Mouse (Mus musculus): ENCODE data around the gene Zfp366. TPM values are rescaled to one million over a fixed set of nuclear protein-coding genes. Genes with fewer than 3 reads are reported as not detected.

Zfp366 gene
- polyA plus RNA-seq, 1 experiment, result not detected

DNA sequence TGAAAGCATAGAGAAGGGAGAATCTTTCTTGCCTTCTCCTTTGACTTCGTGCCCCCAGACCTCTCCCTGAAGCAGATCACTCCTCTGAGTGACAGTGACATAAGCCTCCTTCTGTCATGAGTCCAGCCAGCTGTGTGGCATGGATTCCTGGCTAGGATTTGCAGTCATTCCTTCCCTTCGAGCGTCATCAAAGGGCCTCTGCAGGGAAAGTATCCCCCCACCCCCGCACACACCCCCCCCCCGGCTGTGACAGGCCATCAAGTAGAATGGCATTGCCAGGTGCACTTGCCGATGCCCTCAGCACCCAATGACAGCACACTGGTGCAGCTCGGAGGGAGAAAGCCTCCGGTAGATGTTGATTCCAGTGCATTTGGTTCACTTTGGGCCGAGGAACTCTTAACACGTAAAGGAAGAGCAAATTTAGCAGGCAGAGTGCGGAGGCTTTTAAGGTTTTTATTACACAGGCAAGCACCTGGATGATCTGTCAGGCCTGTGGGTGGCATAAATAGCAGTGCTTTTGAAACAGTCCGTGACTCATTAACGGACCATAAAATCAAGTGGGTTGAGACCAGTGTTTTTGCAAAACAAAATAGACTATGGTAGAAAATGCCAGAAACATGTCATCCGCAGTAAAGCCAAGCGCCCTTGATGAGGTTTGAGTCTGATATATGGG, 75.0 kb downstream of the Zfp366 start:
- Histone ChIP-seq H3K4me3 (replicated peaks) (no peak overlapping the region), H3K27me3 (replicated peaks) (peaks cover 11% of the 10 kb centered on the region), H3K36me3 (replicated peaks; ENCODE audit: low read length) (no peaks in the 10 kb centered on the region), H3K4me1 (peaks cover 5% of the 10 kb centered on the region; the same call in 1 of the 2 replicates), H3K9me3 (0 out of 2 replicates have a peak, but pooled peaks cover 5% of the 10 kb centered on the region)
- TF ChIP-seq GATA1 (IDR thresholded peaks at IDR 0.05; ENCODE audit: borderline replicate concordance, low read length), result no peak
- no peak for TF ChIP-seq FLI1 (IDR thresholded peaks at IDR 0.05; ENCODE audit: low read length)

DNA sequence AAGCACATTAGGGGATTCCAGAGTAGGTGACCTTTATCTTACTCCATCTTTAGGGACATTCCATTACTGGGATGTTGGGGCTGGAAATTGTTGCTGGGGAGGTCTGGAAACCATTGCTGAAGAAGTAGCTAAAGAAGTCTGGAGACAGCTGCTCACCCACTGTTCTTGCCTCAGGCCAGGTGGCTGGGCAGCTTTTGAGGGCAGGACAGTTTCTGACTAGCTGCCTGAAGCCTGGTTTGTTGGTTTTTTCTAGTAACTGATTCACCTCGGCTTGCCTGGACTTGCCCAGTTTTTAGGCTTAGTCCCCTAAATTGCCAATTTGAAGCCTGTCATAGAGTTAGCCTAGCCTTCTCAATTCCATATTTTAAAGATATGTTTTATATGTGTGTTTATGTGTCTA, 77.8 kb downstream of the Zfp366 start:
- peaks cover 5% of the 10 kb centered on the region; the same call in 1 of the 2 replicates for H3K4me1 ChIP-seq
- H3K27me3 ChIP-seq (replicated peaks), result peaks cover 11% of the 10 kb centered on the region
- TF ChIP-seq GATA1 (IDR thresholded peaks at IDR 0.05; ENCODE audit: borderline replicate concordance, low read length) (no peak), FLI1 (IDR thresholded peaks at IDR 0.05; ENCODE audit: low read length) (no peak)
- 0 out of 2 replicates have a peak, but pooled peaks cover 5% of the 10 kb centered on the region for H3K9me3 ChIP-seq
- H3K36me3 ChIP-seq (replicated peaks; ENCODE audit: low read length), result no peaks in the 10 kb centered on the region
- H3K4me3 ChIP-seq (replicated peaks), result no peak overlapping the region

DNA sequence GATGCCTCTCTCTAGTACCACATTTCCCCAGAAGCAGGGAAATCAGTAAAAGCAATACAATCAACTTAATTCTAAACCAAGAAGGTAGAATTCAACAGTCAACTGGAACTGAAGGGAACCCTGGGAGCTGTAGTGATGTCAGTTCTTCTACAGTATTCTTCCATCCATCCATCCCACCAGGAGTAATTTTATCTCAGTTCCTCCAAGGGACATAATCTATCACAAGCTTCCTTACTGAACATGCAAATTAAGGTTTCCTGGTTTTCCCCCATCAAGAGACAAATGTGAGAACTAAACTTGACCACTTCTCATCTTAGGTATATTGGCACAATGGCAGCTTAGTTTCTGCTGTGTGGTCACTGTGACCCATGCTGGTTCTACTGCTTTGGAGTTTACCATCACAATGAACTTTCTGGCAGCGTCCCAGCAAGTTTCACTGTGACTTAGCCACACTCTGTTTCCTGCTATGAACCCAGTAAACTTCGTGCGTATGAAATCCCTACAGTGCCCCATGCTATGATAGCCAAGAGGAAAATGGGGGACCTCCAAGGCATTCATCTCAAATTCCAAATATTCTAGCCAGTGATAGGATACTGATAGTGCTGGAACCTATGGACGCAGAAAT, 78.6 kb downstream of the Zfp366 start:
- Histone ChIP-seq H3K36me3 (replicated peaks; ENCODE audit: low read length) (no peaks in the 10 kb centered on the region), H3K4me1 (peaks cover 5% of the 10 kb centered on the region; the same call in 1 of the 2 replicates)
- TF ChIP-seq FLI1 (IDR thresholded peaks at IDR 0.05; ENCODE audit: low read length) (no peak), GATA1 (IDR thresholded peaks at IDR 0.05; ENCODE audit: borderline replicate concordance, low read length) (no peak)

DNA sequence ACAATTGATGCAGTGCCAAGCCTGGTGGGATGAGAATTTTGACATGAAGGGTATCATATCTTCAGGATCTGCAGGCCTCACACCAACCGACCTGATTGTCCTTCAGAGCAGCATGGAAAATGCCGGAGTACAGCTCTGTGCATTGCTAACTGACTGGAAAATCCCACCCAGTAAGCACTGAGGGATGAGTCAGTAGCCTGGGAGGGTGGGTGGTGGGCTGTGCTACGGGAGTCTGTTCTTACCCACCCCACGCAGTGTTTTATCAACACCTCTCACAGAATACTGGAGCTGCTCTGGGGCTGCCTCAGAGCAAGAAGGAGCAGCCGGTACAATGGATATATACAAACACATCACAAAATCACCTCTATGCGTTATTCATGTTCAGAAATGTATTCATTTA, 79.9 kb downstream of the Zfp366 start:
- Histone ChIP-seq H3K9me3 (0 out of 2 replicates have a peak, but pooled peaks cover 5% of the 10 kb centered on the region), H3K4me3 (replicated peaks) (no peak overlapping the region), H3K36me3 (replicated peaks; ENCODE audit: low read length) (no peaks in the 10 kb centered on the region), H3K27me3 (replicated peaks) (peaks cover 6% of the 10 kb centered on the region), H3K4me1 (peaks cover 5% of the 10 kb centered on the region; the same call in 1 of the 2 replicates)
- TF ChIP-seq FLI1 (IDR thresholded peaks at IDR 0.05; ENCODE audit: low read length) (no peak), GATA1 (IDR thresholded peaks at IDR 0.05; ENCODE audit: borderline replicate concordance, low read length) (no peak)

More for the DNA sequence above, 78.6 kb downstream of the Zfp366 start:
- H3K27me3 ChIP-seq (replicated peaks), result peaks cover 8% of the 10 kb centered on the region
- no peak overlapping the region for H3K4me3 ChIP-seq (replicated peaks)
- 0 out of 2 replicates have a peak, but pooled peaks cover 5% of the 10 kb centered on the region for H3K9me3 ChIP-seq

GRCm38 (mm10) chr13:99272046-99272445, 87.4 kb downstream of the Zfp366 start:
- TF ChIP-seq FLI1 (IDR thresholded peaks at IDR 0.05; ENCODE audit: low read length) (no peak), GATA1 (IDR thresholded peaks at IDR 0.05; ENCODE audit: borderline replicate concordance, low read length) (no peak)
- Histone ChIP-seq H3K9me3 (peaks cover 36% of the 10 kb centered on the region), H3K4me3 (replicated peaks) (no peak overlapping the region), H3K4me1 (no peaks in the 10 kb centered on the region), H3K36me3 (replicated peaks; ENCODE audit: low read length) (no peaks in the 10 kb centered on the region), H3K27me3 (replicated peaks) (no peaks in the 10 kb centered on the region)

- H3K9me3 ChIP-seq, result peaks cover 38% of the 10 kb centered on the region
- TF ChIP-seq GATA1 (IDR thresholded peaks at IDR 0.05; ENCODE audit: borderline replicate concordance, low read length), result no peak
- no peak for TF ChIP-seq FLI1 (IDR thresholded peaks at IDR 0.05; ENCODE audit: low read length)
- H3K36me3 ChIP-seq (replicated peaks; ENCODE audit: low read length), result no peaks in the 10 kb centered on the region
- no peaks in the 10 kb centered on the region for H3K4me1 ChIP-seq
- H3K27me3 ChIP-seq (replicated peaks), result peaks cover 3% of the 10 kb centered on the region
- no peak overlapping the region for H3K4me3 ChIP-seq (replicated peaks)
These were observed 92.9 kb downstream of the Zfp366 start for GRCm38 (mm10) chr13:99277521-99277920.

- Histone ChIP-seq H3K4me1 (no peaks in the 10 kb centered on the region), H3K27me3 (replicated peaks) (peaks cover 6% of the 10 kb centered on the region), H3K9me3 (peaks cover 33% of the 10 kb centered on the region), H3K4me3 (replicated peaks) (no peak overlapping the region), H3K36me3 (replicated peaks; ENCODE audit: low read length) (no peaks in the 10 kb centered on the region)
- no peak for TF ChIP-seq FLI1 (IDR thresholded peaks at IDR 0.05; ENCODE audit: low read length)
- TF ChIP-seq GATA1 (IDR thresholded peaks at IDR 0.05; ENCODE audit: borderline replicate concordance, low read length), result no peak
These were observed 93.9 kb downstream of the Zfp366 start for GRCm38 (mm10) chr13:99278511-99278910.

DNA sequence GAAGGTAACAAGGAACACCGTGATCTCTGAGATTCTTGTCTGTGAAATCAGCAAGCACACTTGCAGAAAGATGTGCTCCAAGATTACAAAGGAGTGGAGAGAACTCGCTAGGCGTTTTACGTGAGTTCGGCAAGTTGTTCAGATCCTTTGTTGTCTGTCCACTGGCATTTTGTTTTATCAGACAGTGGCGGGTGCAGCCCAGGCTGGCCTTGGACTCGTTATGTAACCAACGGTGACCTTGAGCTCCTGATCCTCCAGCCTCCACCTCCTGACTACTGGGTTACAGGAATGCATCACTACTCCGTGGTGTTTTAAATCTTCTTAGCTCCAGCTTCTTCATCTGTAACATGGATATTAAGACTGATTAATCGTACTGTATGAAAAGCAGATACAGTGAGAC, 94.7 kb downstream of the Zfp366 start:
- H3K36me3 ChIP-seq (replicated peaks; ENCODE audit: low read length), result no peaks in the 10 kb centered on the region
- peaks cover 7% of the 10 kb centered on the region for H3K27me3 ChIP-seq (replicated peaks)
- H3K4me1 ChIP-seq, result no peaks in the 10 kb centered on the region
- TF ChIP-seq FLI1 (IDR thresholded peaks at IDR 0.05; ENCODE audit: low read length), result no peak
- H3K9me3 ChIP-seq, result peaks cover 37% of the 10 kb centered on the region
- H3K4me3 ChIP-seq (replicated peaks), result no peak overlapping the region

- H3K36me3 ChIP-seq (replicated peaks; ENCODE audit: low read length), result no peaks in the 10 kb centered on the region
These were observed 98.3 kb downstream of the Zfp366 start for GRCm38 (mm10) chr13:99282961-99283360.

DNA sequence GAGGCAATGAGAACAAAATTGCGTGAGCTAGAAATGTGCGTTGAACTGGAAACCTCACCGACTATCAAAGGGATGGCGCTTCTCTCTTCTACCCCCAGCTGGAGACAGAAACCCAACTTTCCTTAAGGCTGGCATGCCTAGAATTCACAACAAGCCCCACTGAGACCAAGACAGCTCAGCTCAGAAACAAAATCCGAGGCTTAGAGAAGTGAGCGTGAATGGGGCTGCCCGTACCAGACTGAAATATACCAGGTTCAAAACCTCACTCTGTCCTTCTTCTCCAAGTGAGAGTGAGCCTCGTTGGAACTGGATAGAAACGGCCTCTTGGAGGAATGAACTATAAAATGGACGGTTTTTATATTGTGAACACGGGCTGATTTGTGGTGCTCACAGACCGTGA, 99.3 kb downstream of the Zfp366 start:
- Histone ChIP-seq H3K27me3 (replicated peaks) (peaks cover 22% of the 10 kb centered on the region), H3K36me3 (replicated peaks; ENCODE audit: low read length) (no peaks in the 10 kb centered on the region), H3K4me3 (replicated peaks) (no peak overlapping the region), H3K9me3 (peaks cover 24% of the 10 kb centered on the region), H3K4me1 (no peaks in the 10 kb centered on the region)
- TF ChIP-seq GATA1 (IDR thresholded peaks at IDR 0.05; ENCODE audit: borderline replicate concordance, low read length), result no peak
- TF ChIP-seq FLI1 (IDR thresholded peaks at IDR 0.05; ENCODE audit: low read length), result no peak

More at GRCm38 (mm10) chr13:99282961-99283360, 98.3 kb downstream of the Zfp366 start:
- peaks cover 22% of the 10 kb centered on the region for H3K27me3 ChIP-seq (replicated peaks)
- H3K4me3 ChIP-seq (replicated peaks), result no peak overlapping the region
- H3K4me1 ChIP-seq, result no peaks in the 10 kb centered on the region
- H3K9me3 ChIP-seq, result peaks cover 24% of the 10 kb centered on the region
- TF ChIP-seq FLI1 (IDR thresholded peaks at IDR 0.05; ENCODE audit: low read length) (no peak), GATA1 (IDR thresholded peaks at IDR 0.05; ENCODE audit: borderline replicate concordance, low read length) (no peak)
